Mouse (Mus musculus) forebrain, embryonic 13.5 days (tissue): ENCODE data around the gene Sytl3. TPM values are rescaled to one million over a fixed set of nuclear protein-coding genes. Genes with fewer than 3 reads are reported as not detected.

Source experiments
- ATAC-seq: fragments of 200-750 bp; cut with Nextera tagmentation; 2 replicates; pipeline ENCODE4 v1.8.0; 2017
- H3K27ac ChIP-seq: fragments of 300-500 bp; sonication (generic); 2 replicates; pipeline ENCODE4 v1.5.1; 2015; ENCODE audit warnings: inconsistent platforms, mild to moderate bottlenecking, moderate library complexity
- H3K27me3 ChIP-seq: fragments of 300-500 bp; sonication (generic); 2 replicates; pipeline ENCODE4 v1.6.1; 2015; ENCODE audit warnings: mild to moderate bottlenecking, inconsistent platforms
- H3K36me3 ChIP-seq: fragments of 300-500 bp; sonication (generic); 2 replicates; pipeline ENCODE4 v1.6.1; 2015; ENCODE audit warnings: mild to moderate bottlenecking, inconsistent platforms; ENCODE audit not compliant: poor library complexity, severe bottlenecking
- H3K4me1 ChIP-seq: fragments of 300-500 bp; sonication (generic); 2 replicates; pipeline ENCODE4 v1.6.1; 2015; ENCODE audit warnings: inconsistent platforms
- H3K4me2 ChIP-seq: fragments of 300-500 bp; sonication (generic); 2 replicates; pipeline ENCODE4 v1.6.1; 2015; ENCODE audit warnings: inconsistent platforms, mild to moderate bottlenecking, moderate library complexity
- H3K4me3 ChIP-seq: fragments of 300-500 bp; sonication (generic); 2 replicates; pipeline ENCODE4 v1.5.1; 2015; ENCODE audit warnings: mild to moderate bottlenecking, inconsistent platforms
- H3K9ac ChIP-seq: fragments of 300-500 bp; sonication (generic); 2 replicates; pipeline ENCODE4 v1.6.1; 2015; ENCODE audit warnings: mild to moderate bottlenecking, inconsistent platforms
- H3K9me3 ChIP-seq: fragments of 300-500 bp; sonication (generic); replicated peaks from 2 replicates; pipeline ENCODE4 v1.6.1; 2016; ENCODE audit warnings: inconsistent platforms
- WGBS: fragments of 180-500 bp; shearing (Covaris S2); methylation state at CpG from one replicate; pipeline ENCODE4 v1.1.7; 2015; 5-methylcytosine and 5-hydroxymethylcytosine counted together
- polyA plus RNA-seq: library from polyadenylated mRNA; unstranded; fragments of >200 nt; fragmentation: Nextera tagmentation; extraction: Ambion mirVana; gene quantifications from 2 replicates; pipeline ENCODE4 v1.2.1, GENCODE M21; 2015

Sytl3 gene
- polyA plus RNA-seq, 1 experiment from 2014 or later = 0.43 TPM

DNA sequence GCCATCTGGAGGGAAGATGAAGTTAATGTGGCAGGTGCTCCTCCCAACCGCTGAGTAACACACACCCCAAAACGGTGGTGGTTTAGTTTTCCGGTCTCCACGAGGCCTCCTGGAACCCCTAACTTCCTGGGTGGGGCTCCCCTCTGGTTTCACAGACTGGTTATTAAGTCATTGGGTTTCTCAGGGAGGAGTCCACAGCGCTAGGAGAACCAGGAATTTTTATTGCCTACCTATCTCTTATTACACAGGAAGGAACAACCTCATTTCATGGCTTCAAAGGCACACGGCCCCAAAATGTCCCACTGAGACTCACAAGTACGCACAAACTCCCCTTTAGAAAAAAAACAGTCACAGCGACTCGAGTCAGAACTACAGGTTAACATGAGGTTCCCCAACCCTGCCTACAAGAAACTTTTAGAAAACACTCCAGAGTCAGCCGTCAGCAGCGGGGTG lies 84.9 kb downstream of the Sytl3 start:
- Histone ChIP-seq H3K36me3 (peaks cover 81% of the 10 kb centered on the region), H3K27ac (no peak overlapping the region), H3K27me3 (no peaks in the 10 kb centered on the region), H3K9me3 (no peaks in the 10 kb centered on the region), H3K4me3 (no peak overlapping the region), H3K4me2 (no peak overlapping the region), H3K9ac (no peak overlapping the region), H3K4me1 (peaks cover 49% of the 10 kb centered on the region)
- no peak for ATAC-seq
- WGBS = 91% methylated on average over 11 of the region's 11 CpGs

DNA sequence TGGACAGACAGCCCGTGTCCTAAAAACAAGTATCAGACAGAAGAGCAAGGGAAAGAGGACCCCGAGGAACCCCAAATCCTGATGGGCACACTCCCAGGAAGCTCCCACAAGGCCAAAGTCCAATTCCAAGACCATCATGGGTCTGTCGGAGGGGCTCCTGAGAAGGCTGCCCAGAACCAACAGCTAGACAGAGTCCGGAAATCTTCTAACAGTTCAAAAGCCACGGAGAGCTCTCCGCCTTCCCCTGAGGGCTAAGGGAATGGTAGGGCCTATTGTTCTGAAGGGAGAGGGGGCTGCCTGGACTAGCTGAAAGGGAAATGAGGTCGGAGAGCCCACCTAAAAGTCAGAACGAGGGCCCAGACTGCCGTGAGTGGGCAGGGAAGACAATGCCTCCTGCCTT lies 85.5 kb downstream of the Sytl3 start:
- Histone ChIP-seq H3K36me3 (peaks cover 81% of the 10 kb centered on the region), H3K4me1 (peaks cover 49% of the 10 kb centered on the region), H3K4me3 (no peak overlapping the region), H3K4me2 (no peak overlapping the region), H3K9ac (no peak overlapping the region), H3K27me3 (no peaks in the 10 kb centered on the region), H3K27ac (no peak overlapping the region; the same call in 1 of the 2 replicates), H3K9me3 (no peaks in the 10 kb centered on the region)
- no peak for ATAC-seq
- 58% methylated on average over 9 of the region's 9 CpGs for WGBS

DNA sequence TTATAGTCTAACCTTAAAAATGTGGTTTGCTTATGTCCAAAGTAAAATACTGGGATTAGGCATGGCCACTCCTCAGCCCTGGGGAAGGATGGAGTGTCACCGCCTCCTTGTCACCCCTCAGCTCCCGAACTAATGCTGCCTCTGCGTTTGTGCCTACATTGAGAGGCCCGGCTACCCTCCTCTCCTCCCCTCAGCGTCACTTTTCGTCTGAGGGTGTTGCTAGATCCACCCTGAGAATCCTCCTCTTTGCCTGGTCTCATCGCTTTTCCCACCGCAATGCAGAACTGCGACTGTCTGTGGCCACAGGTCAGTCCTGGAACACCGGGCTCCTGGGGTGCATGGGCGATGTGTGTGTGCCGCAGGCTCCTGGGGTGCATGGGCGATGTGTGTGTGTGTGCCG lies 86.0 kb downstream of the Sytl3 start:
- Histone ChIP-seq H3K9ac (no peak overlapping the region), H3K27me3 (no peaks in the 10 kb centered on the region), H3K4me1 (peaks cover 49% of the 10 kb centered on the region), H3K4me3 (no peak overlapping the region), H3K36me3 (peaks cover 80% of the 10 kb centered on the region), H3K27ac (peak overlapping the region; percentile 53; the same call in 1 of the 2 replicates), H3K9me3 (no peaks in the 10 kb centered on the region), H3K4me2 (no peak overlapping the region)
- WGBS = 86% methylated on average over 14 of the region's 14 CpGs
- ATAC-seq = no peak

DNA sequence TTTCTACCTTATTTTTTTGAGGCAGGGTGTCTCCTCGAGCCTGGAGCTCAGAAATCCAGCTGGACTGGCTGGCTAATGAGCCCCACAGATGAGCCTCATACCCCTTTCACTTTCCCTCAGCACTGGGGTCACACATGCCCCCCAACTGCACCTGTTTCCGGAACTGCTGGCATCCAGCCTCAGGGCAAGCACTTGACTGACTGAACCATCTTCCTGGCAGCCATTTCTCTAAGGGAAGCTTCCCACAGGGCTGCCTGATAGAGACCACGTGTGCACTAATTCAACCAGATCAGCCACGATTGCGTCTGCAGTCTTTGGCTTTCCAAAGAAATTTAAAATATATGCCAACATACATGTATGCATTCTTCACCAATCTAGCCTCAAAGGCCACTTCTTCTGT lies 86.6 kb downstream of the Sytl3 start:
- Histone ChIP-seq H3K27me3 (no peaks in the 10 kb centered on the region), H3K9ac (no peak overlapping the region), H3K9me3 (no peaks in the 10 kb centered on the region), H3K4me1 (peaks cover 49% of the 10 kb centered on the region), H3K4me2 (peak overlapping the region; percentile 4; the same call in 1 of the 2 replicates), H3K27ac (peak overlapping the region; percentile 53), H3K4me3 (no peak overlapping the region), H3K36me3 (peaks cover 77% of the 10 kb centered on the region)
- ATAC-seq = peak; percentile 50; the same call in 1 of the 2 replicates
- WGBS = 41% methylated on average over 5 of the region's 5 CpGs

DNA sequence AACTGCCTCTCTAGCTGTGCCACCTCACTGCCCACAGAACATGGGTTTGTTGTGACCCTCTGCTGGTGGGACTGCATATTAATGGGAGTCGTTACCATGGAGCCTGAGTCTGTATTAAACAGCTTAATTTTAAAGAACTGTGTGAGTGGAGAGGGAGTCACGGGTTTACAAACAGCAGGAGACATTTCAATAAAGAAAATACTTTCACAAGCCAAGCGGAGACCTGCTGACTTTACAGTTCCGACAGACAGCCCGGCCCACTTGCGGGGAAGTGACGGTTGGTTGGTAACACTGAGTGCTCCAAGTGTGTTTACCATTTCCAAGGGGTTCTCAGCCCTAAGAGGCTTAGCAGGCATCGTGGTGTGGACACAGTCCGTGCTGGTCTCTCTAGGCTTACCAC lies 87.1 kb downstream of the Sytl3 start:
- Histone ChIP-seq H3K9ac (no peak overlapping the region), H3K4me3 (no peak overlapping the region), H3K4me1 (peaks cover 46% of the 10 kb centered on the region), H3K27me3 (no peaks in the 10 kb centered on the region), H3K9me3 (no peaks in the 10 kb centered on the region), H3K4me2 (peak overlapping the region; percentile 4; the same call in 1 of the 2 replicates), H3K27ac (peak overlapping the region; percentile 53), H3K36me3 (peaks cover 77% of the 10 kb centered on the region)
- 21% methylated on average over 9 of the region's 9 CpGs for WGBS
- peak; percentile 85 for ATAC-seq

DNA sequence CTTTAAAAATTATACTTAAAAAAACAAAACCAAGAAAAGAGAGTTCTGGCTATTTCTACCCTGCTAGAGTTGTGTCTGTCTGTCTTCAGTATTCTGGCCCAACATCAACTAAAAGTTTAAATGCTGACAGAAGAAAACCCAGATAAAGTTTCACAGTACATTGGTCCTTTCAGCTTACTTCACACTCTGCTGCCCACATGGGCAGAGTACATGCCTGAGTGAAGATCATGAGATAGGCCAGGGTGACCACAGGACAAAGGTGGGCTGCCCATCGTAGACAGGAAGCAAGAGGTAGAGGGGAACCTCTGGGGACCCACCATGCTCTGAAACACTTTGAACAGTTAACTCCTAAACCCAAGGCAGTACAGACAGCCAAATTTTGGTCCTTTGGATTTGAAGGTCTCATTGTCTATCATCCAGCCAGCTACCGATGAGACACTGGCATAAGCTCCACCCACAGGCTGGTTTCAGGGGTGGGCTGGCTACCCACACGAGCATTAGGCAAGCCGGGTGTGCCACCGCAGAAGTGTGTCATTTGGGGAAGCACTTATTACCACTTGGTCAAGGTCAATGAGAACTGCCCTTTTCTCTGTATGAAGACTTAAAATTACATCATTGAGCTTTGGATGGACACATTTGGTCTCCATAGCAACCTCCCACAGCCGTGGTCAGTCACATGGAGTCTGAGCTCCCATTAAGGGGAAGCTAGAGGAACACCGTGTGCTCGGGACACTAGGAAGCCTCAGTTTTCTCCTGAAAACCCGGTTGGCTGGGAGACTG lies 87.7 kb downstream of the Sytl3 start:
- Histone ChIP-seq H3K36me3 (peaks cover 75% of the 10 kb centered on the region), H3K4me2 (no peak overlapping the region), H3K9ac (no peak overlapping the region), H3K9me3 (no peaks in the 10 kb centered on the region), H3K27ac (peak overlapping the region; percentile 53), H3K4me1 (peaks cover 39% of the 10 kb centered on the region), H3K27me3 (no peaks in the 10 kb centered on the region), H3K4me3 (no peak overlapping the region)
- 63% methylated on average over 9 of the region's 9 CpGs for WGBS
- no peak for ATAC-seq

DNA sequence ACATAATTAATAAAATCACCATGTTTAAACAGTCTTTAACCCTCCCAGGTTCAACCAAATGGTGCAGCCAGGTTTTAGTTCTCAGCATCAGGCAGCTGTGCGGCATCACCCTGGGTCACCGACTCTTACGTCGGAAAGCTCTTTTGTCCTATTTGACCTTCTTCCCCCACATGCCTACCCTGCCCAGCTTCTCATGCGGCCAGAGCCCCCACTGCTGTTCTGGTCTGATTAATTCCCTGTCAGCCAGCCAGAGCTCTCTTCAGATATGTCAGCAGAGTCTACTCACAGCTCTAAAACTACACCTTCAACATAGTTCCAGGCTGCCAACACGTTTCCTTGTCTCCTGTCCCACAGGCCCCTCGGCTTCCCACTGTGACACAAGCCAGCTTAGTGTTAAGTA lies 88.6 kb downstream of the Sytl3 start:
- H3K36me3 ChIP-seq = peaks cover 75% of the 10 kb centered on the region
- no peak overlapping the region for H3K4me2 ChIP-seq
- no peak overlapping the region for H3K9ac ChIP-seq
- peaks cover 31% of the 10 kb centered on the region for H3K4me1 ChIP-seq
- no peaks in the 10 kb centered on the region for H3K27me3 ChIP-seq
- WGBS = 61% methylated on average over 7 of the region's 7 CpGs
- ATAC-seq = no peak
- no peaks in the 10 kb centered on the region for H3K9me3 ChIP-seq
- no peak overlapping the region for H3K4me3 ChIP-seq
- no peak overlapping the region; the same call in 1 of the 2 replicates for H3K27ac ChIP-seq

DNA sequence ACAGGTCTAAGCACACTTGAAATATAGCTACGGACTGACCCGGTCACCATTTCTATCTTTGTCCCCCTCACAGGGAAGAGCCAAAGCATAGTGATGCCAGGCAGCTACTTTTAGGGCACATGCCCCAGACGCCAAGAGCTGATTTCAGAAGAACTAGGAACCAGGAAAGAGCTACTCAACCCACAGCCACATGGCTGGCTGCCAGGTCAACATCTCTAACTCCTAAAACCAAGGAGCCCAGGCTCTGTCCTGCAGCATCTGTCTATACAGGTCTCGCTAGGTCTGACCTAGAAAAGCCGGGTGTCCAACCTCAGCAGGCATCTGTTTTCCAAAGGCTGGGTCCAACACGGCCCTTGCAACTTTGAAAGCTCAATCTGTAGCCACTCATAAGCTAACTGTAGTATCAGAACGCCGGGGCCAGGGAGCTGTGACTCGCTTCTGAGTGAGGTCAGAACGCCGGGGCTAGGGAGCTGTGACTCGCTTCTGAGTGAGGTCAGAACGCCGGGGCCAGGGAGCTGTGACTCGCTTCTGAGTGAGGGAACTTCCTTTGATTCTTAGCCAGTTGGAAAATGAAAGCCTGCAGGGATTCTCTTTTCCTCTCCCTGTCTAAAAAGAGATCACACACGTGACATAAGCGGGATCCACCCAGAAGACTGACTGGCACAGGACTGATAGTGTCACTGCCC lies 90.0 kb downstream of the Sytl3 start:
- Histone ChIP-seq H3K27me3 (no peaks in the 10 kb centered on the region), H3K9me3 (no peaks in the 10 kb centered on the region), H3K4me2 (no peak overlapping the region), H3K4me3 (no peak overlapping the region), H3K4me1 (peaks cover 29% of the 10 kb centered on the region), H3K36me3 (peaks cover 80% of the 10 kb centered on the region), H3K9ac (no peak overlapping the region), H3K27ac (no peak overlapping the region)
- ATAC-seq = no peak
- 91% methylated on average over 17 of the region's 17 CpGs for WGBS

DNA sequence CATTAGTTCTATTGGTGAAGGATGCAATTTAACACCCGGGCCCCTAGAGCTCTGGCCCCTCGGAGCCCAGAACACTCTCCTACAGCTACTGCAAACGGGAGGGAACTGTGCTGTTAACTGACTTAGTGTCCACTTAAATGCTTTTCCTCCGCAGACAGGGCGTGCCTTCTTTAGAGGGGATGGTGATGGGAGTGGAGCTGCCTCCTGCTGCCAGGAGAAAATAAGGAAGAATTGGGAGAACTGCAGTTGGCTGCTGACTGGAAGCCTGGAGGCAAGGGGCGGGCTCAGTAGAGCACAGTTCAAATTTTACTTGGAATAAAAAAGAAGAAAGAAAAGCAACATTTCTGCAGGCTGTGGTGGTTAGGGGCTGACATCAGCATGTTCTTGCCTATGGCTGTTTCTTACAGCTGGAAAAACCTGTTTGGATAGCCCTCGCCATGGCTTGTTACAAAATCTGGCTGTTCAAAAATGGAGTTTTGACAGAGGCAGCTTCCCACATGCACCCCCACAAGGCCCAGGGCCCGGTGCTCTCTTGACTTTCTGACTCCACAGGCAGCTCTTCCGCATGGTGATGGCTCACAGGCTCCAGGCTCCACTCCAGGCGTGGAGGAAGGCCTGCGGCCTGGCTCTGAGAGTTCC lies 92.4 kb downstream of the Sytl3 start:
- Histone ChIP-seq H3K36me3 (peaks cover 75% of the 10 kb centered on the region), H3K4me3 (no peak overlapping the region), H3K9me3 (no peaks in the 10 kb centered on the region), H3K4me2 (no peak overlapping the region), H3K27ac (no peak overlapping the region), H3K9ac (no peak overlapping the region), H3K27me3 (no peaks in the 10 kb centered on the region), H3K4me1 (peaks cover 15% of the 10 kb centered on the region)
- no peak for ATAC-seq
- WGBS = 86% methylated on average over 11 of the region's 11 CpGs

DNA sequence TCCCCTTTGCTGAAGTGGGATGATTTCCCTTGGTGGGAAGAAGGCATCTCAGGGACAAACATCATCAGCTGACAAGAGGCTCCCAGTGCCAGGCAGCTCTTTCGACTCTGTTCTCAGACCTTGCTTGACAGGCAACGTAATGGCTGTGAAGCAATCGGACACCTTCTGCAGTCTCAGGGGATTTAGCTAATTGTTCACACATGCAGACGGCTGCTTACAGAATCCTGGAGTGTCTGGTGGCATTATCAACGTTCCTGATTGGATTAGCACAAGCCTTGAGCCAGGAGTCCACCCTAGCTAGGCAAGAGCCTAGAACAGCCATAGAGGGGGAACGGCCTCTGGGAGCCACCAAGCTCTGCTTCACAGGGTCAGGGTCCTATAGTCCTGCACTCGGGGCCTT lies 93.5 kb downstream of the Sytl3 start:
- Histone ChIP-seq H3K4me3 (no peak overlapping the region), H3K4me1 (peaks cover 5% of the 10 kb centered on the region), H3K27ac (no peak overlapping the region), H3K27me3 (no peaks in the 10 kb centered on the region), H3K9ac (no peak overlapping the region), H3K36me3 (peaks cover 71% of the 10 kb centered on the region), H3K4me2 (no peak overlapping the region), H3K9me3 (no peaks in the 10 kb centered on the region)
- WGBS = 52% methylated on average over 7 of the region's 7 CpGs
- no peak for ATAC-seq

DNA sequence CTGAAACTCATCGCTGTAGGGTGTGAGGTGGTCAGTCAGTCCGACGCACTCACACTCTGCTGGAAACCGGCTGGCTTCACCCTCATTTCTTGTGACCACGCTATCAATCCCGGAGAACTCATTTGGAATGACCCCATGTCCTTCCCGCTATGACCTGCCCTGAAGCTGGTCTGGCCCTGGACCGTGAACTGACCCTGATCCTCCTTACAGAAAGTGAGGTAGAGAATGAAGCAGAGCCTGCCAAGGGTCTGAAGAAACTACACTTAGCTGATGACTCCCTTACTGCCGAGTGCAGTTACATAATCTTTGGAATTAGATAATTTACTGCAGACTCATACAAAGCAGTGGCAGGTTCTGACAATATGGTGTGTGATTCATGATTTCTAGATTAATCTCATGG lies 96.3 kb downstream of the Sytl3 start:
- no peak overlapping the region for H3K4me3 ChIP-seq
- 94% methylated on average over 9 of the region's 9 CpGs for WGBS
- H3K27ac ChIP-seq = no peak overlapping the region
- no peak for ATAC-seq
- no peak overlapping the region for H3K9ac ChIP-seq
- H3K36me3 ChIP-seq = peaks cover 64% of the 10 kb centered on the region
- H3K9me3 ChIP-seq = no peaks in the 10 kb centered on the region
- no peak overlapping the region for H3K4me2 ChIP-seq
- H3K27me3 ChIP-seq = no peaks in the 10 kb centered on the region
- peaks cover 10% of the 10 kb centered on the region for H3K4me1 ChIP-seq

DNA sequence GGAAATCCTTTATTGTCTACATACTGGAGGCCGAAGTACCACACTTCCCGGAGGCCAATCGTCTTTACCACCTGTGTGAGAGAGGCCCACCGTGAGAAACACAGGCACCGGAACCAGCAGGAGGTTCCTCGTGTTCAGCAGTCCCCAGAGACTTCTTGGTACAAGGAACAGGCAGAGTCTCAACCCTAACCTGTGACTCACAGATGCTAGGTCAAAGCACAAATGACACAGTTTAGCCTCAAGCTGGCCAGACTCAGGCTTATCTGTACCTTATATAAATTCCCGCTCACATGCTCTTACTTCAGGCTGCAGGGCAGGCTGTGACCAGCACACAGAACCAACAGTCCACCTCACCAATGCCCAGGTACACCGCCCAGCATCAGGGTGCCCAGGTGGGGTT lies 97.0 kb downstream of the Sytl3 start:
- no peak overlapping the region for H3K4me2 ChIP-seq
- H3K4me1 ChIP-seq = peaks cover 11% of the 10 kb centered on the region
- no peaks in the 10 kb centered on the region for H3K9me3 ChIP-seq
- H3K4me3 ChIP-seq = no peak overlapping the region
- no peak overlapping the region for H3K27ac ChIP-seq
- H3K27me3 ChIP-seq = no peaks in the 10 kb centered on the region
- no peak overlapping the region for H3K9ac ChIP-seq
- WGBS = 89% methylated on average over 8 of the region's 8 CpGs
- no peak for ATAC-seq
- H3K36me3 ChIP-seq = peaks cover 57% of the 10 kb centered on the region
